Mouse (Mus musculus) erythroblast, embryonic 14.5 days (primary cell): ENCODE measurements around the gene Gas1. TPM values are rescaled to one million over a fixed set of nuclear protein-coding genes. Genes with fewer than 3 reads are reported as not detected.

ENCODE experiments used
- H3K27me3 ChIP-seq: 2 replicates; pipeline ENCODE4 v1.6.1; 2012; ENCODE audit warnings: inconsistent platforms; ENCODE audit not compliant: control insufficient read depth
- H3K36me3 ChIP-seq: 2 replicates; pipeline ENCODE4 v1.6.1; 2012; ENCODE audit warnings: mild to moderate bottlenecking, inconsistent platforms; ENCODE audit not compliant: control insufficient read depth
- H3K4me1 ChIP-seq: 2 replicates; pipeline ENCODE4 v1.6.1; 2012; ENCODE audit warnings: inconsistent platforms; ENCODE audit not compliant: control insufficient read depth
- H3K4me3 ChIP-seq: replicated peaks from 2 replicates; pipeline ENCODE3; 2012; ENCODE audit warnings: moderate library complexity, mild to moderate bottlenecking, inconsistent platforms
- H3K9me3 ChIP-seq: 2 replicates; pipeline ENCODE4 v1.6.1; 2012; ENCODE audit warnings: low read length, inconsistent platforms, mixed read lengths; ENCODE audit not compliant: control insufficient read depth
- GATA1 ChIP-seq: IDR thresholded peaks from 2 replicates; pipeline ENCODE4 v1.6.1; 2012; ENCODE audit warnings: low read length, inconsistent platforms, mixed read lengths
- TAL1 ChIP-seq: IDR thresholded peaks from 3 replicates; pipeline ENCODE4 v1.6.1; 2012; ENCODE audit warnings: low read length, inconsistent platforms, mixed read lengths
- polyA plus RNA-seq: library from polyadenylated mRNA; stranded (reverse); fragments of >175 nt; gene quantifications from 2 replicates; pipeline ENCODE4 v1.2.3, GENCODE M21; 2012

Gene Gas1
- polyA plus RNA-seq, 1 experiment, result not detected

- peaks cover 5% of the 10 kb centered on the region; the same call in 1 of the 2 replicates for H3K9me3 ChIP-seq
- H3K27me3 ChIP-seq, result peaks cover 52% of the 10 kb centered on the region
- H3K4me3 ChIP-seq, result no peak overlapping the region
- H3K36me3 ChIP-seq, result no peaks in the 10 kb centered on the region
- no peaks in the 10 kb centered on the region; the same call in 1 of the 2 replicates for H3K4me1 ChIP-seq
- TF ChIP-seq TAL1 (no peak), GATA1 (no peak)
Observed at GRCm38 (mm10) chr13:60170898-60171715, 6.1 kb downstream of the Gas1 start.

- Histone ChIP-seq H3K9me3 (no peaks in the 10 kb centered on the region), H3K4me1 (no peaks in the 10 kb centered on the region), H3K36me3 (no peaks in the 10 kb centered on the region), H3K4me3 (no peak overlapping the region), H3K27me3 (peaks cover 31% of the 10 kb centered on the region)
- TF ChIP-seq GATA1 (no peak), TAL1 (no peak)
Observed at GRCm38 (mm10) chr13:60169026-60169425, 8.1 kb downstream of the Gas1 start.

GRCm38 (mm10) chr13:60156294-60157126, 20.7 kb downstream of the Gas1 start:
- no peak overlapping the region for H3K4me3 ChIP-seq
- TF ChIP-seq GATA1, result no peak
- no peak for TF ChIP-seq TAL1
- H3K36me3 ChIP-seq, result no peaks in the 10 kb centered on the region
- no peaks in the 10 kb centered on the region for H3K4me1 ChIP-seq
- H3K9me3 ChIP-seq, result peaks cover 10% of the 10 kb centered on the region
- no peaks in the 10 kb centered on the region; the same call in 1 of the 2 replicates for H3K27me3 ChIP-seq

- peaks cover 10% of the 10 kb centered on the region for H3K9me3 ChIP-seq
- no peaks in the 10 kb centered on the region; the same call in 1 of the 2 replicates for H3K27me3 ChIP-seq
- H3K36me3 ChIP-seq, result no peaks in the 10 kb centered on the region
- no peak overlapping the region for H3K4me3 ChIP-seq
- H3K4me1 ChIP-seq, result no peaks in the 10 kb centered on the region
- TF ChIP-seq GATA1 (no peak), TAL1 (no peak)
Observed at GRCm38 (mm10) chr13:60154170-60154569, 23.0 kb downstream of the Gas1 start.

GRCm38 (mm10) chr13:60148235-60148634, 28.9 kb downstream of the Gas1 start:
- H3K4me3 ChIP-seq, result no peak overlapping the region
- H3K9me3 ChIP-seq, result no peaks in the 10 kb centered on the region; the same call in 1 of the 2 replicates
- peaks cover 6% of the 10 kb centered on the region; the same call in 1 of the 2 replicates for H3K27me3 ChIP-seq

GRCm38 (mm10) chr13:60147857-60148181, 29.3 kb downstream of the Gas1 start:
- TF ChIP-seq TAL1 (no peak), GATA1 (no peak)
- Histone ChIP-seq H3K9me3 (no peaks in the 10 kb centered on the region), H3K4me1 (no peaks in the 10 kb centered on the region), H3K36me3 (no peaks in the 10 kb centered on the region), H3K27me3 (peaks cover 6% of the 10 kb centered on the region; the same call in 1 of the 2 replicates), H3K4me3 (no peak overlapping the region)

More at GRCm38 (mm10) chr13:60148235-60148634, 28.9 kb downstream of the Gas1 start:
- Histone ChIP-seq H3K4me1 (no peaks in the 10 kb centered on the region), H3K36me3 (no peaks in the 10 kb centered on the region)
- TF ChIP-seq TAL1, result no peak
- TF ChIP-seq GATA1, result no peak

GRCm38 (mm10) chr13:60146994-60147856, 29.9 kb downstream of the Gas1 start:
- H3K4me1 ChIP-seq, result no peaks in the 10 kb centered on the region
- H3K9me3 ChIP-seq, result no peaks in the 10 kb centered on the region
- H3K36me3 ChIP-seq, result no peaks in the 10 kb centered on the region
- no peak overlapping the region for H3K4me3 ChIP-seq
- no peak for TF ChIP-seq TAL1
- no peak for TF ChIP-seq GATA1
- peaks cover 6% of the 10 kb centered on the region; the same call in 1 of the 2 replicates for H3K27me3 ChIP-seq

GRCm38 (mm10) chr13:60146231-60146630, 30.9 kb downstream of the Gas1 start:
- Histone ChIP-seq H3K36me3 (no peaks in the 10 kb centered on the region), H3K4me3 (no peak overlapping the region), H3K27me3 (peaks cover 6% of the 10 kb centered on the region; the same call in 1 of the 2 replicates), H3K9me3 (no peaks in the 10 kb centered on the region), H3K4me1 (no peaks in the 10 kb centered on the region)
- TF ChIP-seq GATA1, result no peak
- no peak for TF ChIP-seq TAL1
